Mouse (Mus musculus): ENCODE measurements at regions not wholly inside any gene's neighbourhood (a gene's known extent, or its start where the extent isn't known, plus 50 kb on each side); places are given as distances from the start of the nearest gene placed in this dataset.

DNA sequence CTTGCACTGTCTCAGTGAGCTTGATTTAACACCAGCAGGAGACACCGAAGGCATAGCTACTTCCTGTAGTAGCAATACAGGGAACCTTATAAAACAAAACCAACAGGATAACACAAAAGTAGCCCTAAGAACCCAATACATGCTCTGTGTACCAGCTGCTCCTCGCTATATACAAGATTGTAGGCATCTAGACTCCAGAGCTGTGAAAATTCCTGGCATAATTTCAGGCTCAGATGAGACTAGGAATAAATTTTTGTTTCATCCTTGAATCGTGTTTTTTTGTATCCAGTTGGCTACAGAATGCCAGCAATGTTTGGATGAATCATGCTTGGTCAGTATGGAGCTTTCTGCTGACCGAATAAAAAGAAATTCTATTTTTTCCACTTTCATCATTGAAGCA lies 157.9 kb downstream of the Kcnj2 start:
- TF ChIP-seq EP300 (IDR thresholded peaks at IDR 0.05; ENCODE audit: low read depth) = no peak
- TF ChIP-seq CTCF (IDR thresholded peaks at IDR 0.05; ENCODE audit: low read depth) = no peak
